In genomic region chr2:75981440-75982081, GRCm38 (mm10) we compare ENCODE assay signal across 7 mouse cellular contexts. TPM values are rescaled to one million over a fixed set of nuclear protein-coding genes. Genes with fewer than 3 reads are reported as not detected.
DNase-seq lines count a peak whose midpoint lies in the region; ATAC-seq and TF ChIP-seq lines count a peak whose summit lies in the region.
"Not testable (repeated sequence)": the region's sequence is repeated elsewhere in the genome, so short reads cannot be mapped to it uniquely, and the experiment has no call there.

Gene Ttc30a1 (minus strand): TSS chr2:75981967.

- H3K36me3 ChIP-seq in erythroblast, embryonic 14.5 days (ENCODE audit: control insufficient read depth); heart, embryonic 11.5 days (ENCODE audit: control insufficient read depth, insufficient read depth, low read length); kidney, embryonic 14.5 days (ENCODE audit: control insufficient read depth, insufficient read depth, low read length); limb, embryonic 13.5 days; midbrain, embryonic 14.5 days (ENCODE audit: control insufficient read depth, insufficient read depth, low read length); small intestine, adult 2 months (ENCODE audit: control insufficient read depth, insufficient read depth, low read length): not testable (repeated sequence)

- H3K27me3 ChIP-seq in erythroblast, embryonic 14.5 days (ENCODE audit: control insufficient read depth); heart, embryonic 11.5 days (ENCODE audit: control insufficient read depth, insufficient read depth, low read length); kidney, embryonic 14.5 days (ENCODE audit: control insufficient read depth, insufficient read depth, low read length); limb, embryonic 13.5 days; midbrain, embryonic 14.5 days (ENCODE audit: control insufficient read depth, insufficient read depth, low read length); small intestine, adult 2 months (ENCODE audit: control insufficient read depth, insufficient read depth, low read length): not testable (repeated sequence)

- TF ChIP-seq POLR2A in brain, embryonic 14.5 days (IDR thresholded peaks at IDR 0.05; ENCODE audit: borderline replicate concordance, extremely low read depth, insufficient read depth, insufficient read length, poor library complexity, severe bottlenecking); small intestine, adult 2 months (IDR thresholded peaks at IDR 0.05; ENCODE audit: low read depth, low read length): not testable (repeated sequence)

- peak within 1 kb of the TSS; percentile 73 for H3K9ac ChIP-seq in heart, embryonic 11.5 days (ENCODE audit: low read depth, low read length)
- H3K9ac ChIP-seq in kidney, embryonic 14.5 days (ENCODE audit: low read depth, low read length), result peak within 1 kb of the TSS; percentile 53; the same call in 1 of the 2 replicates
- peak within 1 kb of the TSS; percentile 62 for H3K9ac ChIP-seq in limb, embryonic 13.5 days
- H3K9ac ChIP-seq in midbrain, embryonic 14.5 days (replicated peaks; ENCODE audit: low read length), result peak within 1 kb of the TSS; percentile 42; the same call in 1 of the 2 replicates

- not testable (repeated sequence) for TF ChIP-seq CTCF in brain, embryonic 14.5 days (IDR thresholded peaks at IDR 0.05; ENCODE audit: borderline replicate concordance, extremely low read depth, insufficient read depth, insufficient read length); small intestine, adult 2 months (IDR thresholded peaks at IDR 0.05; ENCODE audit: extremely low read depth, insufficient read length, insufficient replicate concordance, low read depth, low read length)

- H3K27ac ChIP-seq in heart, embryonic 11.5 days (ENCODE audit: low read depth, low read length), result 0 out of 2 replicates have a peak within 1 kb of the TSS, but pooled peaks have one; percentile 2
- not testable (repeated sequence) for H3K27ac ChIP-seq in kidney, embryonic 14.5 days (ENCODE audit: low read depth, low read length); limb, embryonic 13.5 days; midbrain, embryonic 14.5 days (replicated peaks; ENCODE audit: low read depth, low read length)
- H3K27ac ChIP-seq in small intestine, adult 2 months (ENCODE audit: insufficient read depth, low read depth, low read length), result peak within 1 kb of the TSS; percentile 67

- peak; percentile 64; the same call in 1 of the 2 replicates for ATAC-seq in heart, embryonic 11.5 days (replicated peaks; ENCODE audit: insufficient number of reproducible peaks, low FRiP score, low TSS enrichment)
- peak; percentile 68 for ATAC-seq in kidney, embryonic 14.5 days (ENCODE audit: low FRiP score, low TSS enrichment)
- ATAC-seq in limb, embryonic 13.5 days (ENCODE audit: low FRiP score, low read depth), result peak; percentile 69
- ATAC-seq in midbrain, embryonic 14.5 days (ENCODE audit: low FRiP score, low TSS enrichment), result peak; percentile 69

- DNase-seq in brain, embryonic 14.5 days (ENCODE audit: low read depth), result peak; percentile 94
- peak; percentile 94 for DNase-seq in midbrain, embryonic 14.5 days

- not testable (repeated sequence) for H3K9me3 ChIP-seq in erythroblast, embryonic 14.5 days (ENCODE audit: control insufficient read depth, low read length); heart, embryonic 11.5 days (replicated peaks; ENCODE audit: control insufficient read depth, low read length); kidney, embryonic 14.5 days (ENCODE audit: control insufficient read depth, low read length); limb, embryonic 13.5 days; midbrain, embryonic 14.5 days (ENCODE audit: control insufficient read depth, low read length)

- H3K4me1 ChIP-seq in erythroblast, embryonic 14.5 days (ENCODE audit: control insufficient read depth); heart, embryonic 11.5 days (ENCODE audit: control insufficient read depth, insufficient read depth, low read length); kidney, embryonic 14.5 days (ENCODE audit: control insufficient read depth, insufficient read depth, low read length); limb, embryonic 13.5 days; midbrain, embryonic 14.5 days (ENCODE audit: control insufficient read depth, insufficient read depth, low read length); small intestine, adult 2 months (ENCODE audit: control insufficient read depth, insufficient read depth, insufficient read length, low read length): not testable (repeated sequence)

- H3K4me2 ChIP-seq in heart, embryonic 11.5 days, result peak within 1 kb of the TSS; percentile 72
- H3K4me2 ChIP-seq in kidney, embryonic 14.5 days (replicated peaks; ENCODE audit: low read depth, low read length), result peak within 1 kb of the TSS; percentile 53
- peak within 1 kb of the TSS; percentile 70 for H3K4me2 ChIP-seq in limb, embryonic 13.5 days (replicated peaks)
- peak within 1 kb of the TSS; percentile 68 for H3K4me2 ChIP-seq in midbrain, embryonic 14.5 days (ENCODE audit: low read length)

- WGBS in heart, embryonic 11.5 days (ENCODE audit: insufficient replicate concordance), result 1% methylated on average over 24 of the region's 34 CpGs
- WGBS in kidney, embryonic 14.5 days, result 3% methylated on average over 29 of the region's 34 CpGs
- 3% methylated on average over 34 of the region's 34 CpGs for WGBS in limb, embryonic 13.5 days
- WGBS in midbrain, embryonic 14.5 days, result 2% methylated on average over 29 of the region's 34 CpGs
- 3% methylated on average over 34 of the region's 34 CpGs for WGBS in small intestine, adult 2 months

- H3K4me3 ChIP-seq in erythroblast, embryonic 14.5 days (replicated peaks), result peak within 1 kb of the TSS; percentile 74
- peak within 1 kb of the TSS; percentile 50 for H3K4me3 ChIP-seq in heart, embryonic 11.5 days (ENCODE audit: low read depth, low read length)
- peak within 1 kb of the TSS; percentile 46 for H3K4me3 ChIP-seq in kidney, embryonic 14.5 days (ENCODE audit: low read length)
- H3K4me3 ChIP-seq in limb, embryonic 13.5 days, result peak within 1 kb of the TSS; percentile 50
- H3K4me3 ChIP-seq in midbrain, embryonic 14.5 days (replicated peaks; ENCODE audit: low read depth, low read length), result peak within 1 kb of the TSS; percentile 39
- peak within 1 kb of the TSS; percentile 76 for H3K4me3 ChIP-seq in small intestine, adult 2 months (ENCODE audit: low read depth, low read length)

RNA-seq across cellular contexts. Expression of gene Ttc30a1, which starts in this region (rescaled TPM):
- 8.4 and 9.1 TPM in 2 replicates for polyA plus RNA-seq in brain, embryonic 14.5 days (2012; rRNA removed)
- 0.01 TPM in 1 of 2 replicates, not detected in the other for polyA plus RNA-seq in erythroblast, embryonic 14.5 days (2012)
- 6.6 and 7.1 TPM in 2 replicates for polyA plus RNA-seq in heart, embryonic 11.5 days (2014; fragmentation: Nextera tagmentation; extraction: Ambion mirVana)
- polyA plus RNA-seq in kidney, embryonic 14.5 days (2014; fragmentation: Nextera tagmentation; extraction: Ambion mirVana), result 7.3 and 8.5 TPM in 2 replicates
- polyA plus RNA-seq in limb, embryonic 13.5 days (2015; fragmentation: Nextera tagmentation; extraction: Ambion mirVana), result 8.4 and 9.3 TPM in 2 replicates
- polyA plus RNA-seq in midbrain, embryonic 14.5 days (2014; fragmentation: Nextera tagmentation; extraction: Ambion mirVana), result 8.6 and 9.7 TPM in 2 replicates
- 1.1 and 1.3 TPM in 2 replicates for polyA plus RNA-seq in small intestine, adult 2 months (2012; rRNA removed)
